Mouse (Mus musculus) limb, embryonic 14.5 days (tissue): Measurements from ENCODE around the gene Slc39a11. TPM values are rescaled to one million over a fixed set of nuclear protein-coding genes. Genes with fewer than 3 reads are reported as not detected.

Experiments
- ATAC-seq: fragments of 200-750 bp; cut with Nextera tagmentation; 2 replicates; pipeline ENCODE4 v1.8.0; 2017; ENCODE audit warnings: low read depth, moderate number of reproducible peaks, moderate TSS enrichment; ENCODE audit not compliant: low FRiP score
- DNase-seq: peaks from one replicate; pipeline ENCODE4 v3.0.0-alpha.2; 2015; ENCODE audit warnings: low spot score
- H3K27ac ChIP-seq: fragments of 300-500 bp; sonication (generic); replicated peaks from 2 replicates; pipeline ENCODE4 v1.5.1; 2014; ENCODE audit warnings: low read depth, mild to moderate bottlenecking, low read length, moderate library complexity, mixed read lengths
- H3K27me3 ChIP-seq: fragments of 300-500 bp; sonication (generic); 2 replicates; pipeline ENCODE4 v1.6.1; 2014; ENCODE audit warnings: low read length, mixed read lengths; ENCODE audit not compliant: control insufficient read depth, insufficient read depth
- H3K36me3 ChIP-seq: fragments of 300-500 bp; sonication (generic); 2 replicates; pipeline ENCODE4 v1.6.1; 2014; ENCODE audit warnings: mild to moderate bottlenecking, low read length, moderate library complexity, mixed read lengths; ENCODE audit not compliant: control insufficient read depth, insufficient read depth
- H3K4me1 ChIP-seq: fragments of 300-500 bp; sonication (generic); 2 replicates; pipeline ENCODE4 v1.6.1; 2014; ENCODE audit warnings: antibody characterized with exemption, low read length, mixed read lengths; ENCODE audit not compliant: control insufficient read depth, insufficient read depth
- H3K4me2 ChIP-seq: fragments of 300-500 bp; sonication (generic); replicated peaks from 2 replicates; pipeline ENCODE4 v1.6.1; 2014; ENCODE audit warnings: low read depth, mild to moderate bottlenecking, low read length, moderate library complexity; ENCODE audit not compliant: severe bottlenecking
- H3K4me3 ChIP-seq: fragments of 300-500 bp; sonication (generic); replicated peaks from 2 replicates; pipeline ENCODE4 v1.5.1; 2014; ENCODE audit warnings: low read length
- H3K9ac ChIP-seq: fragments of 300-500 bp; sonication (generic); 2 replicates; pipeline ENCODE4 v1.6.1; 2014; ENCODE audit warnings: mild to moderate bottlenecking, low read depth, low read length, moderate library complexity; ENCODE audit not compliant: severe bottlenecking
- H3K9me3 ChIP-seq: fragments of 300-500 bp; sonication (generic); 2 replicates; pipeline ENCODE4 v1.6.1; 2016; ENCODE audit warnings: low read length; ENCODE audit not compliant: control insufficient read depth
- POLR2A ChIP-seq: fragments of 200-500 bp; IDR thresholded peaks from 2 replicates; pipeline ENCODE4 v1.8.0; 2012; ENCODE audit warnings: inconsistent platforms, mild to moderate bottlenecking, moderate library complexity, borderline replicate concordance; ENCODE audit not compliant: insufficient read depth, insufficient read length; ENCODE audit errors: extremely low read depth
- WGBS: fragments of 180-500 bp; shearing (Covaris S2); extraction: QIAGEN DNeasy Blood & Tissue Kit; methylation state at CpG from one replicate; pipeline ENCODE4 v1.1.7; 2014; 5-methylcytosine and 5-hydroxymethylcytosine counted together
- polyA plus RNA-seq, 2 experiments: library from polyadenylated mRNA; depleted of rRNA in 1 of 2; stranded (reverse) in 1 of 2; unstranded in 1 of 2; fragments of >200 nt; fragmentation: Nextera tagmentation in 1 of 2; extraction: Ambion mirVana in 1 of 2; gene quantifications; 2 replicates each; pipeline versions ENCODE4 v1.2.1 to v1.2.3; 2012 to 2014

Slc39a11 gene
- polyA plus RNA-seq, 2 experiments: 17.2 to 24.5 TPM

DNA sequence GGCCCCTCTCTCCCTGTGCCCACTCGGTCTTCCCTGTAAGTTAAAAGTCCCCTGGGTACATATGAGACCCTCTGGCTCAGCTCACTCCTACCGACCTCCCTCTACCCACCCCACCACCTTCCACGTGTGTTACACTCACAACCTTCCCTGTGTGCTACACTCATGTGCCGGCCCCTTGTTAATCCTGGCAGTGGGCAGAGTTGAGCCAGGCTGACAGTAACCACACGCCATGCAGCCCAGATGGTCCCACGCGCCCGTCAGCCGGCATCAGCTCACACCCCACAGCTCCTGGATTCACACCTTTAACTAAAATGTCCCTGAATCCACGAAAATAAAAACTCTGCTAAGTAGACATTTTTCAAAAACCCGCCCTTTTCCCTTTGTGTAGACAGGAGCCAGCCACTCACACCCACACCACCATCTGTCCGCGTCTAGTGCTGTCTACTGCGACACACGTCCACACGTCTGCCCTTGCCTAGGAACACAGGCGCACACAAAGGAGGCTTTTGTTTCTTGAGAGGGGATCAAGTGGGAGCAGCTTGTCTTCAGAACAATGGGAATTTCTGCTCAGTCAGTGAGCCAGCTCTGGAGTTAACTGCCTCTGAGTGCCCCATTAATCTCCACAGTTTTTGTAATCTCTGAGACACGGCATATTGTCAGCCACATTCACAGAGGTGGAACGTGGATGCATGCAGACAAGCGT is 210.4 kb downstream of the Slc39a11 start:
- 0 out of 2 replicates have a peak overlapping the region, but pooled peaks have one; percentile 28 for H3K9ac ChIP-seq
- no peak overlapping the region for H3K4me3 ChIP-seq
- DNase-seq: no peak
- H3K4me1 ChIP-seq: peaks cover 14% of the 10 kb centered on the region
- TF ChIP-seq POLR2A: no peak
- H3K4me2 ChIP-seq: no peak overlapping the region
- H3K27me3 ChIP-seq: no peaks in the 10 kb centered on the region
- peak; percentile 57 for ATAC-seq
- WGBS: 55% methylated on average over 20 of the region's 20 CpGs
- H3K27ac ChIP-seq: no peak overlapping the region
- H3K9me3 ChIP-seq: no peaks in the 10 kb centered on the region
- no peaks in the 10 kb centered on the region for H3K36me3 ChIP-seq

DNA sequence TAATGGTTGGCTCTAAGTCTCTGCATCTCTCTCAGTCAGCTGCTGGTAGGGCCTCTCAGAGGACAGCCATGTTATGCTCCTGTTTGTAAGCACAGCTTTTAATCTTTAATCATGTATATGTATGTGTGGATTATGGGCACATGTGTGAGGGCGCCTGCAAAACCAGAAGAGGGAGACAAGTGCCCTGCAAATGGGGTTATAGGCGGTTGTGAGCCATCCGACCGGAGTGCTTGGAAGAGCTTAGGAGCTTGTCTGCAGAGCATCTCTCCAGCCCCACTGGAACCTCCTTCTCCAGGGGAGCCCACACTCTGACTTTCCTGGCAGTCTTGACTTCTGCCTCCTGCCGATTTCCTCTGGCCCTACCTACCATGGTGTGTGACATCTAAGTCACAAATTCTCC is 211.0 kb downstream of the Slc39a11 start:
- TF ChIP-seq POLR2A: no peak
- Histone ChIP-seq H3K27me3 (no peaks in the 10 kb centered on the region), H3K4me2 (no peak overlapping the region), H3K36me3 (no peaks in the 10 kb centered on the region), H3K4me1 (peaks cover 14% of the 10 kb centered on the region), H3K9ac (0 out of 2 replicates have a peak overlapping the region, but pooled peaks have one; percentile 28), H3K9me3 (no peaks in the 10 kb centered on the region), H3K27ac (no peak overlapping the region), H3K4me3 (no peak overlapping the region)
- no peak for ATAC-seq
- WGBS: 89% methylated on average over 5 of the region's 5 CpGs
- no peak for DNase-seq

- Histone ChIP-seq H3K27me3 (no peaks in the 10 kb centered on the region), H3K9me3 (no peaks in the 10 kb centered on the region), H3K4me2 (no peak overlapping the region), H3K9ac (no peak overlapping the region), H3K27ac (no peak overlapping the region), H3K4me1 (peaks cover 14% of the 10 kb centered on the region), H3K36me3 (no peaks in the 10 kb centered on the region), H3K4me3 (no peak overlapping the region)
- no peak for ATAC-seq
- WGBS: 78% methylated on average over 9 of the region's 9 CpGs
- no peak for DNase-seq
- TF ChIP-seq POLR2A: no peak
Observed at GRCm38 (mm10) chr11:113437357-113437756, 212.5 kb downstream of the Slc39a11 start.

DNA sequence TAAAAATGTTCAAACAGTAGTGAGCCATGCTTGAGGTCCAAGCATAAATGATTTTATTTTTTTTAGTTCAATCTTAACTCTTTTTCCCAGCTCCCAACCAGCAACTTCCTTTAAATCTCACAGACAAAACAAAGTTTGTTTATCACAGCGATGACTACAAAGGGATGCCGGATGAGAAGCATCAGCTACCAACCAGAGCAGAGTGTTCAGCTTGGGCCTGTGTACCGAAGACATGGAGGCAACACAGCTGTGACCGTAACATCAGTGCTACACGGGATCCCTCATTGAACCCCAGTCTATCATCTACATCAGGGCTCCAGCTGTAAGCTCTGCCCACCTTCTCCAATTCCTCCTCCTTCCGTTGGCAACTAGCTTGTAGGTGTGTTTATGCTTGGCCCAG is 213.6 kb downstream of the Slc39a11 start:
- Histone ChIP-seq H3K4me1 (peaks cover 14% of the 10 kb centered on the region), H3K27me3 (no peaks in the 10 kb centered on the region), H3K9ac (no peak overlapping the region), H3K4me3 (no peak overlapping the region), H3K36me3 (no peaks in the 10 kb centered on the region), H3K4me2 (no peak overlapping the region), H3K27ac (no peak overlapping the region), H3K9me3 (no peaks in the 10 kb centered on the region)
- ATAC-seq (no peak), DNase-seq (no peak)
- WGBS: 88% methylated on average over 6 of the region's 6 CpGs
- TF ChIP-seq POLR2A: no peak

- no peak overlapping the region for H3K9ac ChIP-seq
- no peaks in the 10 kb centered on the region for H3K9me3 ChIP-seq
- no peak for TF ChIP-seq POLR2A
- 55% methylated on average over 5 of the region's 5 CpGs for WGBS
- H3K4me2 ChIP-seq: no peak overlapping the region
- H3K27me3 ChIP-seq: no peaks in the 10 kb centered on the region
- peaks cover 14% of the 10 kb centered on the region for H3K4me1 ChIP-seq
- no peak overlapping the region for H3K4me3 ChIP-seq
- ATAC-seq: no peak
- no peaks in the 10 kb centered on the region for H3K36me3 ChIP-seq
- no peak overlapping the region for H3K27ac ChIP-seq
- DNase-seq: no peak
Observed at GRCm38 (mm10) chr11:113435696-113436095, 214.2 kb downstream of the Slc39a11 start.
